Mouse (Mus musculus): ENCODE data around the gene Piwil4. TPM values are rescaled to one million over a fixed set of nuclear protein-coding genes. Genes with fewer than 3 reads are reported as not detected.
A peak's percentile ranks its signal among the peaks of the same experiment; 100 is the strongest.

Piwil4 gene
- polyA plus RNA-seq, 1 experiment from 2014 or later, result not detected

DNA sequence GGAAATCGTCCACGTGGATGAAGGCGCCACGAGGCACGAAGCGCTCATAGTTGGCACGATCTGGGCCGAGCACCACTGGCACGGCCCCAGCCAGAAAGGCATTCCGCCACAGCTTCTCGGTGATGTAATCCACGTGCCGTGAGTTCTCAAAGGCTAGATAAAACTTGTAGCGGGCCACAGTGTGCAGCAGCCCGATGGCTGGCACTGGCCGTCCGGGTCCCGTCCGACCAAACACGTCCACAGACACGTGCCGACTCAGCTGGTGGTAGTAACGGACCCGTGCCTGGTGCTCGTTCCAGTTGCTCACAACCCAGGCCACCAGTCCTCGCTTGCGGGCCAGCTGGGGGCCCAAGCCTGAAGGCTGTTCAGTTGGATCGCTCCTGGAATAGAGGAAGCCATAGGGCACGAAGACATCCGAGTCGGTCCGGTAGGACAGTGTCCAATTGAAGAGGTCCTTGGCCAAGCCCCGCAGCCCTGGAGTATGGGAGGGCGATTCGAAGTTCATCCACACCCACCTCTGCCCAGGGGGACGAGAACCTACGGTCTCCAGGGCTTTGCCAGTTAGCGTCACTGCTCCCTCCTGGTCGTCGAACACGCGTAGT, 10.5 kb upstream of the Piwil4 start:
- 58% methylated on average over 42 of the region's 42 CpGs for WGBS
- no peaks in the 10 kb centered on the region; the same call in 1 of the 2 replicates for H3K27me3 ChIP-seq (ENCODE audit: control insufficient read depth, insufficient read depth, low read length)
- peak overlapping the region; percentile 72 for H3K9ac ChIP-seq (replicated peaks; ENCODE audit: low read length)
- ATAC-seq (replicated peaks; ENCODE audit: insufficient number of reproducible peaks, low FRiP score, low TSS enrichment, low read depth) (peak; percentile 44; the same call in 1 of the 2 replicates), DNase-seq (ENCODE audit: low spot score) (no peak)
- peak overlapping the region; percentile 98 for H3K4me2 ChIP-seq (ENCODE audit: low read depth, low read length)
- no peak overlapping the region for H3K27ac ChIP-seq (replicated peaks; ENCODE audit: low read depth, low read length)
- peaks cover 3% of the 10 kb centered on the region; the same call in 1 of the 2 replicates for H3K4me1 ChIP-seq (ENCODE audit: control insufficient read depth, insufficient read depth, low read length)
- H3K9me3 ChIP-seq (replicated peaks; ENCODE audit: control insufficient read depth, low read length), result no peaks in the 10 kb centered on the region
- peak overlapping the region; percentile 57 for H3K4me3 ChIP-seq (ENCODE audit: low read depth, low read length)
- H3K36me3 ChIP-seq (replicated peaks; ENCODE audit: control insufficient read depth, insufficient read depth, low read depth, low read length), result no peaks in the 10 kb centered on the region

DNA sequence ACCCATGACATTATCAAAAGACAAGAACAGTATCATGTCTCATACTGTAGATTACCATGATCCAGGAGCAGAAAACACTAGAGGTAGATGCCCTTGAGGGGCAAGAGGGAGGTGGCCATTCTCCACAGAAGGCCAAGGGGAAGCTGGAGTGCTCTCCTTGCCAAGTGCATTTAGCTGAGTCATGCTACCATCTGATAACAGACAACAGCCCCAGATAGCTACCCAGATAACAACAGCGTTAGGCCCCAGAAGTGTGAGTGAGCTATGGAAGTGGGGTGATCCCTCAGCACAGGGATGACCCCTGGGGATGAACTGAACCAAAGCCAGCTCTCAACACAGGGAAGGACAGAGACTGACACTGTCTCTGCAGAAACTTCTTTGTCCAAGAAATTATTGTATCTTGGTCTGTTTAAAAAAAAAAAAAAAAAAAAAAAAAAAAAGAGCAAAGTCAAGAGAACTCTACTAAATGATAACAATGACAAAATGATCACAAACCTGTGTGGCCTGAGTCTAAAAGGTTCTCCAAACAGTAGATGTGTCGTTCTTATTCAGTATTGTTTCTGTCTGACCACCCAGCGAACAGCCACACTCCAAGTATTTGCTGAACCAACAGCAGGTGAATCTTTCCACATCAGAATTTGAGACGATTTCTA, 909 bp downstream of the Piwil4 start:
- H3K27ac ChIP-seq (replicated peaks; ENCODE audit: low read depth, low read length), result no peak overlapping the region
- no peaks in the 10 kb centered on the region for H3K9me3 ChIP-seq (replicated peaks; ENCODE audit: control insufficient read depth, low read length)
- no peak for ATAC-seq (replicated peaks; ENCODE audit: insufficient number of reproducible peaks, low FRiP score, low TSS enrichment, low read depth)
- no peaks in the 10 kb centered on the region; the same call in 1 of the 2 replicates for H3K4me1 ChIP-seq (ENCODE audit: control insufficient read depth, insufficient read depth, low read length)
- no peak overlapping the region for H3K9ac ChIP-seq (replicated peaks; ENCODE audit: low read length)
- no peak overlapping the region for H3K4me2 ChIP-seq (ENCODE audit: low read depth, low read length)
- WGBS, result 78% methylated on average over 4 of the region's 4 CpGs
- no peaks in the 10 kb centered on the region for H3K27me3 ChIP-seq (ENCODE audit: control insufficient read depth, insufficient read depth, low read length)
- H3K36me3 ChIP-seq (replicated peaks; ENCODE audit: control insufficient read depth, insufficient read depth, low read depth, low read length), result no peaks in the 10 kb centered on the region
- H3K4me3 ChIP-seq (ENCODE audit: low read depth, low read length), result no peak overlapping the region
- no peak for DNase-seq (ENCODE audit: low spot score)

DNA sequence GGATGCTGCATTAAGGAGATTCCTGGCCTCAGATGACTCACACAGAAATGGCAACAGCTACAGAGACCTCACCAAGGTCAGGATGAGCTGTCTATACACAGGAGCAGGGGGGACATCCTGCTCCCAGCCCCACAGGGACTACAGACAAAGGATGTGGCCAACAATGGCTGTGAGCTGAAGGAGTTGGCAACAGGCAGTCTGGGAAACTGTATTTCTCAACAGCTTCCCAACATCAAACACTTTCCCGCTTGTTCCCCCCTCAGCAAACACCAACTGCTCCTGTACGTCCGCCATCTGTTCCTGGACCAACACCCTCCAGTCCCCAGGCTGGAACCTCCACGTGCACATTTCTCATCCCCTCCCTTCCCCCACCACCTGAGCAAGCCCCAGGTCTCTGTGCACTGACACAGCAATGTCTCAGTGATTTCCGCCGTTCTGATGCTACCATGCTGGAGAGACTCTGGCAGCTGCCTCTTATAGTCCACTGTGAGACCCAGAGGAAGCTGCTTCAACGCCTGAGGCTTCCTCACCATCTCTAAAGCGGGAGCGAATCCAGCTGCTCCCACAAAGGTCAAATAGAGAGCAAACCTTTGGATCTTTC, 9.5 kb downstream of the Piwil4 start:
- H3K4me3 ChIP-seq (ENCODE audit: low read depth, low read length), result no peak overlapping the region
- 25% methylated on average over 9 of the region's 9 CpGs for WGBS
- no peaks in the 10 kb centered on the region for H3K36me3 ChIP-seq (replicated peaks; ENCODE audit: control insufficient read depth, insufficient read depth, low read depth, low read length)
- 0 out of 2 replicates have a peak overlapping the region, but pooled peaks have one; percentile 13 for H3K27ac ChIP-seq (replicated peaks; ENCODE audit: low read depth, low read length)
- peaks cover 4% of the 10 kb centered on the region for H3K4me1 ChIP-seq (ENCODE audit: control insufficient read depth, insufficient read depth, low read length)
- no peaks in the 10 kb centered on the region for H3K27me3 ChIP-seq (ENCODE audit: control insufficient read depth, insufficient read depth, low read length)
- no peak overlapping the region for H3K9ac ChIP-seq (replicated peaks; ENCODE audit: low read length)
- ATAC-seq (replicated peaks; ENCODE audit: insufficient number of reproducible peaks, low FRiP score, low TSS enrichment, low read depth) (0 out of 2 replicates have a peak, but pooled peaks have one; percentile 59), DNase-seq (ENCODE audit: low spot score) (peak; percentile 42)
- no peak overlapping the region for H3K4me2 ChIP-seq (ENCODE audit: low read depth, low read length)
- no peaks in the 10 kb centered on the region for H3K9me3 ChIP-seq (replicated peaks; ENCODE audit: control insufficient read depth, low read length)

DNA sequence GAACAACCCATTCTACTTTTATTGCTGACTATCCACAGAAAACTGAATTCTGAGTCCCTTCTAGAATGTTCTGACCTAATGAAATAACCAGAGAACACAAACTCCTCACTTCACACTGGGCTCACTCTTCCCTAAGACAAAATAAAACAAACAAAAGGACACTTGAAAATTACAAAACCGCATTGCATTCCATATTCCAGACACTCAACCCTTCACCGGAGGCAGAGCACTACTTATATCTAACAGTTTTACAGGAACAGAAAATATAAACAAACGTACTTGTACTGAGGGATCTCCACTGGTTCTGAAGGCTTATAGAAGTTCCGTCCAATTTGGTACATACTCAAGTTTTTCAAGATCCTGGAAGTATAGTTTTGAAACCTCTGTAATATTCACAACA, 12.2 kb downstream of the Piwil4 start:
- Histone ChIP-seq H3K9me3 (replicated peaks; ENCODE audit: control insufficient read depth, low read length) (no peaks in the 10 kb centered on the region), H3K9ac (replicated peaks; ENCODE audit: low read length) (no peak overlapping the region), H3K4me3 (ENCODE audit: low read depth, low read length) (no peak overlapping the region), H3K4me2 (ENCODE audit: low read depth, low read length) (no peak overlapping the region), H3K27me3 (ENCODE audit: control insufficient read depth, insufficient read depth, low read length) (no peaks in the 10 kb centered on the region), H3K36me3 (replicated peaks; ENCODE audit: control insufficient read depth, insufficient read depth, low read depth, low read length) (no peaks in the 10 kb centered on the region), H3K4me1 (ENCODE audit: control insufficient read depth, insufficient read depth, low read length) (peaks cover 4% of the 10 kb centered on the region; the same call in 1 of the 2 replicates), H3K27ac (replicated peaks; ENCODE audit: low read depth, low read length) (no peak overlapping the region)
- DNase-seq (ENCODE audit: low spot score), result no peak
- no peak for ATAC-seq (replicated peaks; ENCODE audit: insufficient number of reproducible peaks, low FRiP score, low TSS enrichment, low read depth)
- 79% methylated on average over 4 of the region's 4 CpGs for WGBS

DNA sequence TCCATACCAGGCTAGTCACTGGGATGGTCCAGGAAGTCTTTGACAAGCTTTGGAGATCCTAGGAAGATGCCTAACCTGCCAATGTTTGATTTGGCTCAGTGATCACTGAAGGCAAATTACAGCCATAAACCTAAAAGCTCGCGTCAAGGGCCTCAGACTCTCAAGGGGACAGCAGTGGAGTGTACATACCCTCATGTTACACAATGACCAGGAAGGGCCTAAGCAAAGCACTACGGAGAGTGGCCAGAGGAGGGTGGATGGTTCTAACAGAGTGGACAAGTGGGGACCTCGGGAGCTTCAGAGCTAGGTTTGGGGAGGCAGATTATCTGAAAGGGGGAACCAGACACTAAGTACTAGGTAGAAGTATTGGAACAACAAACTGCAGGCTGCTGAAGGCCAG, 13.9 kb downstream of the Piwil4 start:
- H3K4me3 ChIP-seq (ENCODE audit: low read depth, low read length), result no peak overlapping the region
- no peak for ATAC-seq (replicated peaks; ENCODE audit: insufficient number of reproducible peaks, low FRiP score, low TSS enrichment, low read depth)
- WGBS, result 88% methylated on average over 4 of the region's 4 CpGs
- H3K9me3 ChIP-seq (replicated peaks; ENCODE audit: control insufficient read depth, low read length), result no peaks in the 10 kb centered on the region
- no peaks in the 10 kb centered on the region for H3K27me3 ChIP-seq (ENCODE audit: control insufficient read depth, insufficient read depth, low read length)
- H3K9ac ChIP-seq (replicated peaks; ENCODE audit: low read length), result no peak overlapping the region
- H3K36me3 ChIP-seq (replicated peaks; ENCODE audit: control insufficient read depth, insufficient read depth, low read depth, low read length), result no peaks in the 10 kb centered on the region
- no peak overlapping the region for H3K27ac ChIP-seq (replicated peaks; ENCODE audit: low read depth, low read length)
- H3K4me2 ChIP-seq (ENCODE audit: low read depth, low read length), result no peak overlapping the region
- DNase-seq (ENCODE audit: low spot score), result no peak
- H3K4me1 ChIP-seq (ENCODE audit: control insufficient read depth, insufficient read depth, low read length), result peaks cover 4% of the 10 kb centered on the region; the same call in 1 of the 2 replicates

DNA sequence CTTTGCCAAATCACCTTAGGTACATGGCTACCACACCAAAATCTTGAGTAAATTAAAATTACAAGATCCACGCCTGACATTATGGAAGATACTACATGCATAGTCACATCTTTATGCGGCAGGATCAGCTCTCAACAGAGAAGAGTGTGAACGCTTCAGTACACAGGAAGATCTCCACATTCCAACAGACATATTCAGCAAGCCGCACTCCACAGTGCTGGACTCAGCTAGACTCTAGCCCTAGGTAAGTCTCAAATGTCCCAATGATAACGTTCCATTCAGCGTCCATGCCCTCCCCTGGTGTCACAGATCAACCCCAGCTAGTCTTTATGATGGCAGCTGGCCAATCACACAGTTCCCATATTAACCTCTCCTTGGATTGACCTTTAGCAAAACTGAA, 14.5 kb downstream of the Piwil4 start:
- ATAC-seq (replicated peaks; ENCODE audit: insufficient number of reproducible peaks, low FRiP score, low TSS enrichment, low read depth) (no peak), DNase-seq (ENCODE audit: low spot score) (no peak)
- 90% methylated on average over 6 of the region's 6 CpGs for WGBS
- Histone ChIP-seq H3K36me3 (replicated peaks; ENCODE audit: control insufficient read depth, insufficient read depth, low read depth, low read length) (no peaks in the 10 kb centered on the region), H3K9me3 (replicated peaks; ENCODE audit: control insufficient read depth, low read length) (no peaks in the 10 kb centered on the region), H3K27ac (replicated peaks; ENCODE audit: low read depth, low read length) (no peak overlapping the region), H3K4me1 (ENCODE audit: control insufficient read depth, insufficient read depth, low read length) (peaks cover 3% of the 10 kb centered on the region; the same call in 1 of the 2 replicates), H3K27me3 (ENCODE audit: control insufficient read depth, insufficient read depth, low read length) (no peaks in the 10 kb centered on the region), H3K4me3 (ENCODE audit: low read depth, low read length) (no peak overlapping the region), H3K9ac (replicated peaks; ENCODE audit: low read length) (no peak overlapping the region), H3K4me2 (ENCODE audit: low read depth, low read length) (no peak overlapping the region)

DNA sequence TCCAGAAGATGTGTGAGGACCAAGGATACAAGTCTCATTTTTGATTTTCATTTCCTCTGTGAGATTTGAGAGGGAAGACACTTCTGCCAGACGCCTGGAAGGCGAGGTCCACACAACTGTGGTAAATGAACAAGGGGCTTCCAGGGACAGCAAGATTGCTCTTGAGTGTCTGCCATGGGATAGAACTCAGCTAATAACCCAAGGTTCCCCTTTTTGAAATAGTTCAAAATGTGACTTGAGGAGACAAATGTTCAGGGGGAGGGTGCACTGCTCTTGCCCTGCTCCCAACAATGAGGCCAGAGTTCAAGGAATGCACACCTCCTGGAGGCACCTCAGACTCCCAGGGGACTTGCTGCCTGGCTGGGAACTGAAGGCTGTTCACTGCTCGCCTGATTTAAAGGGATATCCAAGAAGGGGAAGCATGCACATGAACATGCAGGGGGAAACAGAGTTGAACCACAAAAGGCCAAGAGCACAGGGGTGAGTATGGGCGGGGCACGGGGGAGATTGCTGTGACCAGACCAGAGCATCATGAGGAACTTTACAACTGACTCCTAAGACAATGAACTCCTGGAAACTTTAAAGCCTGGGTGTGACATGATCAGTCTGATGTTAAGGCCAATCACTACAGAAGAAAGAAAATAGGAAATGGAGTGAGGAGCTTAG, 15.6 kb downstream of the Piwil4 start:
- H3K27me3 ChIP-seq (ENCODE audit: control insufficient read depth, insufficient read depth, low read length), result no peaks in the 10 kb centered on the region
- no peaks in the 10 kb centered on the region for H3K9me3 ChIP-seq (replicated peaks; ENCODE audit: control insufficient read depth, low read length)
- H3K4me3 ChIP-seq (ENCODE audit: low read depth, low read length), result no peak overlapping the region
- H3K9ac ChIP-seq (replicated peaks; ENCODE audit: low read length), result no peak overlapping the region
- no peaks in the 10 kb centered on the region for H3K36me3 ChIP-seq (replicated peaks; ENCODE audit: control insufficient read depth, insufficient read depth, low read depth, low read length)
- no peak for DNase-seq (ENCODE audit: low spot score)
- 78% methylated on average over 5 of the region's 5 CpGs for WGBS
- H3K27ac ChIP-seq (replicated peaks; ENCODE audit: low read depth, low read length), result no peak overlapping the region
- no peak overlapping the region for H3K4me2 ChIP-seq (ENCODE audit: low read depth, low read length)
- H3K4me1 ChIP-seq (ENCODE audit: control insufficient read depth, insufficient read depth, low read length), result no peaks in the 10 kb centered on the region
- no peak for ATAC-seq (replicated peaks; ENCODE audit: insufficient number of reproducible peaks, low FRiP score, low TSS enrichment, low read depth)
